ENCODE assay signal across 10 mouse cellular contexts in genomic region chr12:109068738-109069137, GRCm38 (mm10). TPM values are rescaled to one million over a fixed set of nuclear protein-coding genes. Genes with fewer than 3 reads are reported as not detected.
A peak's percentile ranks its signal among the peaks of the same experiment; 100 is the strongest.
DNase-seq lines count a peak whose midpoint lies in the region; ATAC-seq and TF ChIP-seq lines count a peak whose summit lies in the region.
"Had no signal": no experiment of that assay in that cellular context is flagged by ENCODE, and none has a peak within 500 bp of the region (broad histone marks: within the 10 kb centered on the region; RNA-seq: fewer than 3 reads in every experiment).

No protein-coding gene starts in this region.

- peak overlapping the region; percentile 64 for H3K4me2 ChIP-seq in hindbrain, embryonic 14.5 days (replicated peaks)
- peak overlapping the region; percentile 85; the same call in 1 of the 2 replicates for H3K4me2 ChIP-seq in midbrain, embryonic 11.5 days

- H3K27me3 ChIP-seq in E14TG2a.4 (ENCODE audit: insufficient read depth, low read length) = peaks cover 95% of the 10 kb centered on the region
- H3K27me3 ChIP-seq in embryonic facial prominence, embryonic 10.5 days (replicated peaks; ENCODE audit: low read depth, poor library complexity, severe bottlenecking) = peaks cover 50% of the 10 kb centered on the region
- no peaks in the 10 kb centered on the region for H3K27me3 ChIP-seq in hindbrain, embryonic 14.5 days (ENCODE audit: control insufficient read depth, insufficient read depth, low read length)
- H3K27me3 ChIP-seq in midbrain, embryonic 11.5 days (ENCODE audit: control insufficient read depth, insufficient read depth, low read length) = no peaks in the 10 kb centered on the region

- DNase-seq in embryonic facial prominence, embryonic 10.5 days (ENCODE audit: low spot score) = no peak
- DNase-seq in hindbrain, embryonic 14.5 days (ENCODE audit: low spot score) = no peak
- DNase-seq in midbrain, embryonic 11.5 days (ENCODE audit: low spot score, missing footprints) = no peak
- DNase-seq in spleen, postnatal 36 days (ENCODE audit: low spot score in 2 of 2) = no peak
- no peak for DNase-seq in embryo, embryonic 9.5 days (ENCODE audit: extremely low spot score)
- DNase-seq: adrenal gland, postnatal 36 days; thymus, postnatal 25 days had no signal

- H3K9me3 ChIP-seq in E14TG2a.4 (ENCODE audit: low read length) = no peaks in the 10 kb centered on the region
- H3K9me3 ChIP-seq in embryonic facial prominence, embryonic 10.5 days = no peaks in the 10 kb centered on the region
- no peaks in the 10 kb centered on the region for H3K9me3 ChIP-seq in hindbrain, embryonic 14.5 days (ENCODE audit: control insufficient read depth, low read length)
- no peaks in the 10 kb centered on the region for H3K9me3 ChIP-seq in midbrain, embryonic 11.5 days (ENCODE audit: control insufficient read depth, low read length)

- ATAC-seq in hindbrain, embryonic 14.5 days (ENCODE audit: low FRiP score) = no peak
- no peak for ATAC-seq in midbrain, embryonic 11.5 days (ENCODE audit: low FRiP score)
- no peak for ATAC-seq in megakaryocyte progenitor cell, adult 5-6 weeks (replicated peaks; ENCODE audit: poor library complexity)

- H3K36me3 ChIP-seq in E14TG2a.4 (ENCODE audit: insufficient read depth, low read length) = no peaks in the 10 kb centered on the region
- no peaks in the 10 kb centered on the region for H3K36me3 ChIP-seq in embryonic facial prominence, embryonic 10.5 days (replicated peaks)
- no peaks in the 10 kb centered on the region for H3K36me3 ChIP-seq in hindbrain, embryonic 14.5 days (replicated peaks; ENCODE audit: control insufficient read depth, insufficient read depth)
- H3K36me3 ChIP-seq in midbrain, embryonic 11.5 days (ENCODE audit: control insufficient read depth, insufficient read depth, low read length) = no peaks in the 10 kb centered on the region

- peaks cover 28% of the 10 kb centered on the region for H3K4me1 ChIP-seq in E14TG2a.4 (replicated peaks; ENCODE audit: low read depth, low read length)
- H3K4me1 ChIP-seq in embryonic facial prominence, embryonic 10.5 days = peaks cover 19% of the 10 kb centered on the region
- peaks cover 16% of the 10 kb centered on the region for H3K4me1 ChIP-seq in hindbrain, embryonic 14.5 days (replicated peaks; ENCODE audit: control insufficient read depth, insufficient read depth, low read length)
- peaks cover 5% of the 10 kb centered on the region; the same call in 1 of the 2 replicates for H3K4me1 ChIP-seq in midbrain, embryonic 11.5 days (ENCODE audit: control insufficient read depth, insufficient read depth, low read length)

- peak overlapping the region; percentile 81 for H3K4me3 ChIP-seq in E14TG2a.4 (replicated peaks; ENCODE audit: low read length)
- peak overlapping the region; percentile 62 for H3K4me3 ChIP-seq in embryonic facial prominence, embryonic 10.5 days
- peak overlapping the region; percentile 42 for H3K4me3 ChIP-seq in hindbrain, embryonic 14.5 days (replicated peaks; ENCODE audit: low read length)
- H3K4me3 ChIP-seq in midbrain, embryonic 11.5 days (ENCODE audit: low read depth, low read length) = no peak overlapping the region

- peak overlapping the region; percentile 82; the same call in 1 of the 2 replicates for H3K9ac ChIP-seq in hindbrain, embryonic 14.5 days
- H3K9ac ChIP-seq in midbrain, embryonic 11.5 days (ENCODE audit: low read length) = peak overlapping the region; percentile 79; the same call in 1 of the 2 replicates

- WGBS in embryonic facial prominence, embryonic 10.5 days = 78% methylated on average over 7 of the region's 7 CpGs
- WGBS in hindbrain, embryonic 14.5 days = 79% methylated on average over 7 of the region's 7 CpGs
- 68% methylated on average over 7 of the region's 7 CpGs for WGBS in midbrain, embryonic 11.5 days

- H3K27ac ChIP-seq in embryonic facial prominence, embryonic 10.5 days (replicated peaks) = peak overlapping the region; percentile 87
- no peak overlapping the region for H3K27ac ChIP-seq in hindbrain, embryonic 14.5 days
- H3K27ac ChIP-seq in midbrain, embryonic 11.5 days (ENCODE audit: low read depth, low read length) = no peak overlapping the region

- no peak for TF ChIP-seq CTCF in E14TG2a.4 (conservative IDR thresholded peaks at IDR 0.05; ENCODE audit: low read length)

RNA-seq across cellular contexts. Expression of gene Begain, which starts 0.7 kb away (rescaled TPM):
- polyA plus RNA-seq in embryonic facial prominence, embryonic 10.5 days (2016; fragmentation: Nextera tagmentation; extraction: Ambion mirVana) = 2.3 and 3.1 TPM in 2 replicates
- polyA plus RNA-seq in hindbrain, embryonic 14.5 days (2014; fragmentation: Nextera tagmentation; extraction: Ambion mirVana) = 38.1 and 44.4 TPM in 2 replicates
- 9.2 and 9.3 TPM in 2 replicates for polyA plus RNA-seq in midbrain, embryonic 11.5 days (2014; fragmentation: Nextera tagmentation; extraction: Ambion mirVana)
- 0.12 and 0.39 TPM in 2 replicates for total RNA-seq in megakaryocyte progenitor cell, adult 5-6 weeks (2015)
- total RNA-seq in megakaryocyte progenitor cell, adult 5-6 weeks (2017) = 0.03 and 0.29 TPM in 2 replicates
- total RNA-seq: granulocyte monocyte progenitor cell, adult 5-6 weeks had no signal
